Mouse (Mus musculus) limb, embryonic 11.5 days (tissue): ENCODE results near the gene Ror2. TPM values are rescaled to one million over a fixed set of nuclear protein-coding genes. Genes with fewer than 3 reads are reported as not detected.

Experiments used
- ATAC-seq: fragments of 200-750 bp; cut with Nextera tagmentation; 2 replicates; pipeline ENCODE4 v1.8.0; 2017; ENCODE audit warnings: low read depth; ENCODE audit not compliant: insufficient number of reproducible peaks, low FRiP score, low TSS enrichment
- DNase-seq: peaks from one replicate; pipeline ENCODE4 v3.0.0-alpha.2; 2015; ENCODE audit warnings: low spot score
- H3K27ac ChIP-seq: fragments of 300-500 bp; sonication (generic); replicated peaks from 2 replicates; pipeline ENCODE4 v1.5.1; 2014; ENCODE audit warnings: low read depth, mild to moderate bottlenecking, low read length
- H3K27me3 ChIP-seq: fragments of 300-500 bp; sonication (generic); 2 replicates; pipeline ENCODE4 v1.6.1; 2014; ENCODE audit warnings: mild to moderate bottlenecking, low read length, mixed read lengths; ENCODE audit not compliant: control insufficient read depth, insufficient read depth
- H3K36me3 ChIP-seq: fragments of 300-500 bp; sonication (generic); 2 replicates; pipeline ENCODE4 v1.6.1; 2014; ENCODE audit warnings: mild to moderate bottlenecking, low read length, moderate library complexity, mixed read lengths; ENCODE audit not compliant: control insufficient read depth, insufficient read depth
- H3K4me1 ChIP-seq: fragments of 300-500 bp; sonication (generic); 2 replicates; pipeline ENCODE4 v1.6.1; 2014; ENCODE audit warnings: low read length, mixed read lengths; ENCODE audit not compliant: control insufficient read depth, insufficient read depth
- H3K4me2 ChIP-seq: fragments of 300-500 bp; sonication (generic); 2 replicates; pipeline ENCODE4 v1.6.1; 2014; ENCODE audit warnings: low read depth, mild to moderate bottlenecking, moderate library complexity; ENCODE audit not compliant: severe bottlenecking
- H3K4me3 ChIP-seq: fragments of 300-500 bp; sonication (generic); 2 replicates; pipeline ENCODE4 v1.5.1; 2014; ENCODE audit warnings: low read depth, low read length
- H3K9ac ChIP-seq: fragments of 300-500 bp; sonication (generic); 2 replicates; pipeline ENCODE4 v1.6.1; 2014; ENCODE audit warnings: mild to moderate bottlenecking, low read length
- H3K9me3 ChIP-seq: fragments of 300-500 bp; sonication (generic); 2 replicates; pipeline ENCODE4 v1.6.1; 2016; ENCODE audit warnings: low read length; ENCODE audit not compliant: control insufficient read depth
- WGBS: fragments of 180-500 bp; shearing (Covaris S2); extraction: QIAGEN DNeasy Blood & Tissue Kit; methylation state at CpG from one replicate; pipeline ENCODE4 v1.1.7; 2014; 5-methylcytosine and 5-hydroxymethylcytosine counted together
- polyA plus RNA-seq: library from polyadenylated mRNA; unstranded; fragments of >200 nt; fragmentation: Nextera tagmentation; extraction: Ambion mirVana; gene quantifications from 2 replicates; pipeline ENCODE4 v1.2.1, GENCODE M21; 2014

Ror2 gene
- polyA plus RNA-seq, 1 experiment from 2014 or later: 17.8 TPM

- Histone ChIP-seq H3K4me3 (no peak overlapping the region), H3K27me3 (no peaks in the 10 kb centered on the region), H3K4me2 (no peak overlapping the region), H3K27ac (no peak overlapping the region; the same call in 1 of the 2 replicates), H3K9ac (no peak overlapping the region), H3K4me1 (peaks cover 29% of the 10 kb centered on the region), H3K36me3 (no peaks in the 10 kb centered on the region), H3K9me3 (no peaks in the 10 kb centered on the region)
- ATAC-seq (no peak), DNase-seq (no peak)
- WGBS: 54% methylated on average over 12 of the region's 12 CpGs
Observed at GRCm38 (mm10) chr13:53253255-53253654, 32.7 kb downstream of the Ror2 start.

- Histone ChIP-seq H3K36me3 (no peaks in the 10 kb centered on the region), H3K9me3 (no peaks in the 10 kb centered on the region), H3K27me3 (no peaks in the 10 kb centered on the region), H3K4me1 (peaks cover 39% of the 10 kb centered on the region), H3K4me2 (no peak overlapping the region), H3K27ac (no peak overlapping the region), H3K9ac (no peak overlapping the region), H3K4me3 (no peak overlapping the region)
- ATAC-seq (no peak), DNase-seq (no peak)
- 61% methylated on average over 24 of the region's 24 CpGs for WGBS
Observed at GRCm38 (mm10) chr13:53248586-53249401, 37.1 kb downstream of the Ror2 start.

GRCm38 (mm10) chr13:53248080-53248479 is 37.8 kb downstream of the Ror2 start:
- Histone ChIP-seq H3K4me2 (no peak overlapping the region), H3K4me1 (peaks cover 36% of the 10 kb centered on the region), H3K27ac (no peak overlapping the region), H3K9ac (no peak overlapping the region), H3K36me3 (no peaks in the 10 kb centered on the region), H3K27me3 (no peaks in the 10 kb centered on the region), H3K9me3 (no peaks in the 10 kb centered on the region; the same call in 1 of the 2 replicates), H3K4me3 (no peak overlapping the region)
- ATAC-seq: no peak
- no peak for DNase-seq
- 44% methylated on average over 6 of the region's 6 CpGs for WGBS

GRCm38 (mm10) chr13:53247175-53247574 is 38.7 kb downstream of the Ror2 start:
- Histone ChIP-seq H3K27me3 (no peaks in the 10 kb centered on the region), H3K36me3 (no peaks in the 10 kb centered on the region), H3K27ac (no peak overlapping the region), H3K4me3 (no peak overlapping the region), H3K4me2 (no peak overlapping the region), H3K4me1 (peaks cover 32% of the 10 kb centered on the region), H3K9me3 (peaks cover 3% of the 10 kb centered on the region; the same call in 1 of the 2 replicates), H3K9ac (no peak overlapping the region)
- 55% methylated on average over 6 of the region's 6 CpGs for WGBS
- DNase-seq (no peak), ATAC-seq (no peak)

- H3K9me3 ChIP-seq: peaks cover 3% of the 10 kb centered on the region; the same call in 1 of the 2 replicates
- peaks cover 25% of the 10 kb centered on the region for H3K4me1 ChIP-seq
- H3K27ac ChIP-seq: no peak overlapping the region
- ATAC-seq (no peak), DNase-seq (no peak)
- 92% methylated on average over 8 of the region's 8 CpGs for WGBS
- no peak overlapping the region for H3K9ac ChIP-seq
- H3K36me3 ChIP-seq: no peaks in the 10 kb centered on the region
- no peak overlapping the region for H3K4me2 ChIP-seq
- H3K27me3 ChIP-seq: no peaks in the 10 kb centered on the region
- H3K4me3 ChIP-seq: no peak overlapping the region
Observed at GRCm38 (mm10) chr13:53244151-53244550, 41.8 kb downstream of the Ror2 start.

- Histone ChIP-seq H3K9me3 (no peaks in the 10 kb centered on the region; the same call in 1 of the 2 replicates), H3K27ac (no peak overlapping the region), H3K27me3 (no peaks in the 10 kb centered on the region), H3K36me3 (no peaks in the 10 kb centered on the region), H3K4me3 (no peak overlapping the region), H3K4me2 (no peak overlapping the region), H3K9ac (no peak overlapping the region), H3K4me1 (peaks cover 49% of the 10 kb centered on the region)
- WGBS: 50% methylated on average over 10 of the region's 10 CpGs
- ATAC-seq: no peak
- DNase-seq: no peak
Observed at GRCm38 (mm10) chr13:53237455-53237854, 48.5 kb downstream of the Ror2 start.

GRCm38 (mm10) chr13:53236434-53237401 is 49.2 kb downstream of the Ror2 start:
- H3K9ac ChIP-seq: no peak overlapping the region
- H3K27me3 ChIP-seq: no peaks in the 10 kb centered on the region
- ATAC-seq: 0 out of 2 replicates have a peak, but pooled peaks have one; percentile 41
- H3K4me2 ChIP-seq: 0 out of 2 replicates have a peak overlapping the region, but pooled peaks have one; percentile 3
- 9% methylated on average over 18 of the region's 18 CpGs for WGBS
- no peaks in the 10 kb centered on the region for H3K36me3 ChIP-seq
- peak; percentile 70 for DNase-seq
- no peaks in the 10 kb centered on the region for H3K9me3 ChIP-seq
- peaks cover 54% of the 10 kb centered on the region for H3K4me1 ChIP-seq
- no peak overlapping the region for H3K4me3 ChIP-seq
- H3K27ac ChIP-seq: no peak overlapping the region

GRCm38 (mm10) chr13:53235953-53236352 is 50.0 kb downstream of the Ror2 start:
- H3K36me3 ChIP-seq: no peaks in the 10 kb centered on the region
- no peak overlapping the region for H3K4me3 ChIP-seq
- ATAC-seq (no peak), DNase-seq (no peak)
- WGBS: 12% methylated on average over 7 of the region's 7 CpGs
- H3K27ac ChIP-seq: no peak overlapping the region
- no peaks in the 10 kb centered on the region for H3K27me3 ChIP-seq
- no peaks in the 10 kb centered on the region for H3K9me3 ChIP-seq
- no peak overlapping the region for H3K9ac ChIP-seq
- peaks cover 60% of the 10 kb centered on the region for H3K4me1 ChIP-seq
- H3K4me2 ChIP-seq: no peak overlapping the region
